Mouse (Mus musculus): Measurements from ENCODE around the gene Osbp2. TPM values are rescaled to one million over a fixed set of nuclear protein-coding genes. Genes with fewer than 3 reads are reported as not detected.

The Osbp2 gene
- total RNA-seq, 1 experiment: 0.27 TPM

DNA sequence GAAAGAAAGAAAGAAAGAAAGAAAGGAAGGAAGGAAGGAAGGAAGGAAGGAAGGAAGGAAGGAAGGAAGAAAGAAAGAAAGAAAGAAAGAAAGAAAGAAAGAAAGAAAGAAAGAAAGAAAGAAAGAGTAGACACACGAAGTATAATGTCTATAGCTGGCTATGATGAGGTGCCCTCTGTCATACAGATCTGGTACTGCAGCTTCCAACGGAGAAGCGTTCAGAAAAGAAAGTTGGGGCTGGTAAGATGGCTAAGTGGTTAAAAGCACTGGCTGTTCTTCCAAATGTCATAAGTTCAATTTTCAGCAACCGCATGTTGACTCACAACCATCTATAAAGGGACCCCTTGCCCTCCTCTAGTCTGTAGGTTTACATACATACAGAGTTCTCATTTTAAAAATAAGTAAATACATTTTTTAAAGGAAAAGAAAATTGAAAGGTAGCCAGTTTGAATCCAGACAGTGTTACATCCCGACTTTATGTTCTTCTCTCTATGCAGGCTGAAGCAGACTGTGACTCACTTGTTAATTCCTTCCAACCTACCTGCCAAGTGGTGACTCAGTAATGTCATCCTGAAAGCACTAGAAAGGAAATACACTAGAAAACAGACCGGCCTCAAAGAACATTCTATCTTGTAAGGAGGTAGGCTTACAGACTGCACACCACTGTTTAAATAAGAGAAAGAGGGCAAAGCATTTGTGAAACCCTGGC lies 31.4 kb downstream of the Osbp2 start:
- in situ Hi-C loops (cut with MboI; ENCODE audit: low sequenced_read_pairs in 2 of 2, unreplicated experiment in 2 of 2): no loop called here
- no peak for TF ChIP-seq MAFK (IDR thresholded peaks at IDR 0.05; ENCODE audit: insufficient read depth, low read depth, low read length)
- TF ChIP-seq CHD2 (IDR thresholded peaks at IDR 0.05; ENCODE audit: low read depth, low read length): no peak
- TF ChIP-seq HCFC1 (IDR thresholded peaks at IDR 0.05; ENCODE audit: borderline replicate concordance, insufficient read depth, low read length): no peak
- no peak for TF ChIP-seq ZNF384 (IDR thresholded peaks at IDR 0.05; ENCODE audit: low read depth, low read length)
- no peak for TF ChIP-seq ZC3H11A (IDR thresholded peaks at IDR 0.05; ENCODE audit: borderline replicate concordance, low read depth, low read length)
- DNase-seq (ENCODE audit: low read depth, low spot score): no peak
- Histone ChIP-seq H3K36me3 (ENCODE audit: control insufficient read depth, insufficient read depth, low read length, poor library complexity, severe bottlenecking) (no peaks in the 10 kb centered on the region), H3K27ac (ENCODE audit: insufficient read depth, low read depth, low read length, poor library complexity, severe bottlenecking) (no peak overlapping the region), H3K4me1 (ENCODE audit: control insufficient read depth in 2 of 2, insufficient read depth in 2 of 2, low read length in 2 of 2, poor library complexity in 1 of 2) (peaks cover 2 to 12% of the 10 kb centered on the region in 2 experiments; a peak in 1 of 4 replicates), H3K9me3 (ENCODE audit: control insufficient read depth, insufficient read depth, low read depth, low read length) (no peaks in the 10 kb centered on the region), H3K9ac (ENCODE audit: insufficient read depth, low read depth, low read length, poor library complexity, severe bottlenecking) (no peak overlapping the region), H3K4me3 (ENCODE audit: insufficient read depth in 1 of 2, low read depth in 1 of 2, low read length in 2 of 2, poor library complexity in 1 of 2, severe bottlenecking in 1 of 2) (no peak overlapping the region)

DNA sequence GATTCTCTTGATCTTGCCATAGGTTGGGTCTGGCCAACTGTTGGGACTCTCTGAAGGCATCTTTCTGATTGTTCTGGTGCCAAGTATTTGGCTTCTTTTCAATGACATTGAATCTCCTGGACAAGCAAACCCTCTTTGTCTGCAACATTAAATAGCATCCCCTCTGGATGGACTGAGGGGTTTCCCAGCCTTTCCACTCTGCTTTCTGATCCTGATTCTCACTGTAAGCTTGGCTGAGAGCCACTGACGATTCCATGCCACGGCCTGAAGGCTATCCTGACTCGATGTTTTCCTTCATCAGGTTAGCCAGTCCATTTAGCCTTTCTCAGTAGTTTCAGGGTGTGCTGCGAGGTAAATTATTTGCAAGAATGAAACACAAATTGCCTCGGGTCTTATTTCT lies 34.0 kb downstream of the Osbp2 start:
- Histone ChIP-seq H3K36me3 (ENCODE audit: control insufficient read depth, insufficient read depth, low read length, poor library complexity, severe bottlenecking) (no peaks in the 10 kb centered on the region), H3K27ac (ENCODE audit: insufficient read depth, low read depth, low read length, poor library complexity, severe bottlenecking) (no peak overlapping the region), H3K4me1 (ENCODE audit: control insufficient read depth in 2 of 2, insufficient read depth in 2 of 2, low read length in 2 of 2, poor library complexity in 1 of 2) (peaks cover 0 to 4% of the 10 kb centered on the region in 2 experiments; a peak in 1 of 4 replicates), H3K9ac (ENCODE audit: insufficient read depth, low read depth, low read length, poor library complexity, severe bottlenecking) (no peak overlapping the region), H3K4me3 (ENCODE audit: insufficient read depth in 1 of 2, low read depth in 1 of 2, low read length in 2 of 2, poor library complexity in 1 of 2, severe bottlenecking in 1 of 2) (no peak overlapping the region), H3K9me3 (ENCODE audit: control insufficient read depth, insufficient read depth, low read depth, low read length) (no peaks in the 10 kb centered on the region)
- DNase-seq (ENCODE audit: low read depth, low spot score): no peak
- in situ Hi-C loops (cut with MboI; ENCODE audit: low sequenced_read_pairs in 2 of 2, unreplicated experiment in 2 of 2): no loop called here
- no peak for TF ChIP-seq ZC3H11A (IDR thresholded peaks at IDR 0.05; ENCODE audit: borderline replicate concordance, low read depth, low read length)
- no peak for TF ChIP-seq ZNF384 (IDR thresholded peaks at IDR 0.05; ENCODE audit: low read depth, low read length)
- TF ChIP-seq HCFC1 (IDR thresholded peaks at IDR 0.05; ENCODE audit: borderline replicate concordance, insufficient read depth, low read length): no peak

GRCm38 (mm10) chr11:3824138-3824537 lies 39.6 kb downstream of the Osbp2 start:
- TF ChIP-seq MAFK (IDR thresholded peaks at IDR 0.05; ENCODE audit: insufficient read depth, low read depth, low read length): no peak
- no peak for TF ChIP-seq ZC3H11A (IDR thresholded peaks at IDR 0.05; ENCODE audit: borderline replicate concordance, low read depth, low read length)
- no peak for TF ChIP-seq CHD2 (IDR thresholded peaks at IDR 0.05; ENCODE audit: low read depth, low read length)
- no peak for TF ChIP-seq ZNF384 (IDR thresholded peaks at IDR 0.05; ENCODE audit: low read depth, low read length)
- no peak for TF ChIP-seq HCFC1 (IDR thresholded peaks at IDR 0.05; ENCODE audit: borderline replicate concordance, insufficient read depth, low read length)
- Histone ChIP-seq H3K36me3 (ENCODE audit: control insufficient read depth, insufficient read depth, low read length, poor library complexity, severe bottlenecking) (no peaks in the 10 kb centered on the region), H3K9me3 (ENCODE audit: control insufficient read depth, insufficient read depth, low read depth, low read length) (no peaks in the 10 kb centered on the region), H3K4me1 (ENCODE audit: control insufficient read depth in 2 of 2, insufficient read depth in 2 of 2, low read length in 2 of 2, poor library complexity in 1 of 2) (0 out of 4 replicates have a peak, but pooled peaks cover 0 to 1% of the 10 kb centered on the region in 2 experiments), H3K27ac (ENCODE audit: insufficient read depth, low read depth, low read length, poor library complexity, severe bottlenecking) (no peak overlapping the region), H3K4me3 (ENCODE audit: insufficient read depth in 1 of 2, low read depth in 1 of 2, low read length in 2 of 2, poor library complexity in 1 of 2, severe bottlenecking in 1 of 2) (no peak overlapping the region), H3K9ac (ENCODE audit: insufficient read depth, low read depth, low read length, poor library complexity, severe bottlenecking) (no peak overlapping the region)
- no peak for DNase-seq (ENCODE audit: low read depth, low spot score)
- in situ Hi-C loops (cut with MboI; ENCODE audit: low sequenced_read_pairs in 2 of 2, unreplicated experiment in 2 of 2): no loop called here

DNA sequence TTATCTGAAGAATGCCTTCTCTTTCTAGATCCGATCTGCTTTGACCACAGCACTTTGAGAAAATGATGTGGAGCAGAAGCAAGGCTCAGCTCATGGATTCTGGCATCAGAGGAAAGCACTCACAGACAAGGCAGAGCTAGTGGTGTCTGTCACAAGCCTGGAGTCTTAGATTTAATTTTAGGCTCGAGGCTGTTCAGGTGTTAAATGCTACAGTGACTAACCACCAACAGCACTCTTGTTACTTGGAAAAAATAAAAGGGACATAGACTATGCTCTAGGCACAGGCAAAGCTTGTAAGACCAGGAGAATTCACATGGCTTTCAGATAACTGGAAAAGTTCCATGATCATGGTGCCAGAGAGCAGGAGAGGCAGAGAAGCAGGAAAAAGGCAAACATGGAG lies 40.3 kb downstream of the Osbp2 start:
- Histone ChIP-seq H3K4me3 (ENCODE audit: insufficient read depth in 1 of 2, low read depth in 1 of 2, low read length in 2 of 2, poor library complexity in 1 of 2, severe bottlenecking in 1 of 2) (no peak overlapping the region), H3K9ac (ENCODE audit: insufficient read depth, low read depth, low read length, poor library complexity, severe bottlenecking) (no peak overlapping the region), H3K36me3 (ENCODE audit: control insufficient read depth, insufficient read depth, low read length, poor library complexity, severe bottlenecking) (no peaks in the 10 kb centered on the region), H3K27ac (ENCODE audit: insufficient read depth, low read depth, low read length, poor library complexity, severe bottlenecking) (no peak overlapping the region), H3K9me3 (ENCODE audit: control insufficient read depth, insufficient read depth, low read depth, low read length) (no peaks in the 10 kb centered on the region), H3K4me1 (ENCODE audit: control insufficient read depth in 2 of 2, insufficient read depth in 2 of 2, low read length in 2 of 2, poor library complexity in 1 of 2) (peaks cover 0 to 4% of the 10 kb centered on the region in 2 experiments; a peak in 1 of 4 replicates)
- in situ Hi-C loops (cut with MboI; ENCODE audit: low sequenced_read_pairs in 2 of 2, unreplicated experiment in 2 of 2): no loop called here
- TF ChIP-seq HCFC1 (IDR thresholded peaks at IDR 0.05; ENCODE audit: borderline replicate concordance, insufficient read depth, low read length): no peak
- TF ChIP-seq ZNF384 (IDR thresholded peaks at IDR 0.05; ENCODE audit: low read depth, low read length): no peak
- no peak for TF ChIP-seq MAFK (IDR thresholded peaks at IDR 0.05; ENCODE audit: insufficient read depth, low read depth, low read length)
- TF ChIP-seq CHD2 (IDR thresholded peaks at IDR 0.05; ENCODE audit: low read depth, low read length): no peak
- no peak for TF ChIP-seq ZC3H11A (IDR thresholded peaks at IDR 0.05; ENCODE audit: borderline replicate concordance, low read depth, low read length)
- DNase-seq (ENCODE audit: low read depth, low spot score): no peak

Data from ES-E14 (cell line).